Mouse (Mus musculus) c-Kit-negative CD71-positive TER-119-positive erythroid progenitor cells, embryonic 14.5 days (primary cell): ENCODE measurements around the gene Ndufaf1.
"Not testable (repeated sequence)": the region's sequence is repeated elsewhere in the genome, so short reads cannot be mapped to it uniquely, and the experiment has no call there.

ENCODE experiments used
- DNase-seq: peaks from one replicate; pipeline ENCODE4 v3.0.0-alpha.2; 2013; ENCODE audit warnings: low read depth, low spot score

Gene Ndufaf1

DNA sequence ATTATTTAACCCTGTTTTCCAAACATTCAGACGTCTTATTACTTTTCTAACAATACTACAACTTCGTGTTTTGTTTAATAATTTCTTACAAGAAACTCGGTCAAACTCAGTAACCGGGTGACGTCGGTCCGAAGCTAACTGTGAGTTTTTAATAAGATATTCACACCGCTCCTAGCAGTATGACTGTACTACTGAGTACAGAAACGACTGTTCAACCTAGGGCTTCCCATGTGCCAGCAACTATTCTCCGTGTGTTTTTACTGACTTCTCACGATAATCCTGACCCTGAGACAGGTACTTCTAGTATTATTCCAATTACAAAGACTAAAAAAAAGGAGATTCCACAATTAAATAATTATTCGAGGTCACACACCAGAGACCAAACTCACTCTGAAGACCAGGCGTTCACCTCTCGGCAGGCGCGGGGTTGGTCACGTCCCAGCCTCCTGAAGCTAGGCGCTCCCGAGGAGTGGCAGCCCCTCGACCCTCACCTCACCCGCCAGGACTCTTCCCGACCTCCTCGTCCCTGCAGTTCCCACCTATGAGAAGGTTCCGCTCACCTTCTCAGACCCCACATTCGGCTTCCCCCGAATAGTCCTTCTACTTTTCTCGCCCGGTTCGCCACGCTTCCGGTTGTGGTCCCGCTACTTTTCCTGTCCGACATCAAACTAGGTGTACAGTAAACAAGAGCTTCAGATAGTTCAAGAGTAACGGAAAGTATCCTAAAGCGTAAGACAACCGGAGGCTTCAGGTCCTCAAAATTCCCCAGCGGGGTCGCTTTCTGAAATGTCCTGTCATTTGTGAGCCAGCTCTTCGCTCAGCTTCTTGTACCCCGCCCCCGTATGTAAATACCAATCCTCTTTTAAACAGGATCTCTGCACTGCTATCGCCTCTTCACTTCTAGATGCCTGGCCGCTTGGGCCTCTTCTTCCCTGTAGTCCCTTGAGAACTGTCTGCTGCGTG is at the start of gene Ndufaf1:
TSS of gene Ndufaf1 (minus strand) at position 608 of the 963 bp plus-strand sequence.
- peak; percentile 65 for DNase-seq

GRCm38 (mm10) chr2:119710011-119710410 is 47.4 kb upstream of the Ndufaf1 start:
- no peak for DNase-seq

- DNase-seq = no peak
Observed at GRCm38 (mm10) chr2:119707676-119708075, 45.0 kb upstream of the Ndufaf1 start.

- no peak for DNase-seq
Observed at GRCm38 (mm10) chr2:119703171-119703570, 40.5 kb upstream of the Ndufaf1 start.

- no peak for DNase-seq
Observed at GRCm38 (mm10) chr2:119699962-119700361, 37.3 kb upstream of the Ndufaf1 start.

DNA sequence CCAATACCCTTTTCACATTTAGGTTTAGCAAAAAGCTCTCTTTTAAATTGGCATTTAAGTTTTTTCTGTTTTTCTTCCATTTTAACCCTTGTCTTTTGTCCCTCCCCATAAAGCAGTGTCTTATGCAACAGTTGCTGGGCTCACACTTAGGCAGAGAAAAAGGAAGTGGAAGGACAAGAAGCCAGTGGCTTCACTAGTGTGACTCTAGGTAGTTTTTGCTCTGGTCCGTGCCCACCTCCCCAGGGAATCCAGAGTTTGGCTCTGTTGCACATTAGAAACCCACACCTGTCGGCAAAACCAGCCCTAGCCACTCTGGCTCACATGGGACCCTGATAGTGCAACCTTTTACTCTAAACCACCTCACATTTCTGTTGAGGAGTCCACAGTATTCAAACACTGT is 35.8 kb upstream of the Ndufaf1 start:
- no peak for DNase-seq

DNA sequence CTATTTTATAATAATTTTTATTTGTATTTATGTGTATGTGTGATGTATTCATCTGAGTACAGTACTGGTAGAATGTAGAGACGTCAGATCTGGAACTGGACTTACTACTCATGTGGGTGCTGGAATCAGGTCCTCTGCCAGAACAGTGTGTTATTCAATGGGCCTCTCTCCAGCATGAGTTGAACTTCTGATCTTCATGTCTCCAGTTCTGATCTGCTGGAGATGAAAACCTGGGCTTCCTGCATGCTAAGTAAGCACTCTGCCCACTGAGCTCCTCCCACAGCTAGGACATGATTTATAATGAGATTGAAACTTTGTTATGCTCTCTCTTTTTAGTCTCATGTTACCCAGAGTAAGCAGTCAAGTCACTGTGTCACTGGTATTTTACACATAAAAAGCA is 33.5 kb upstream of the Ndufaf1 start:
- no peak for DNase-seq

- no peak for DNase-seq
Observed at GRCm38 (mm10) chr2:119694826-119695225, 32.2 kb upstream of the Ndufaf1 start.

- DNase-seq = no peak
Observed at GRCm38 (mm10) chr2:119692003-119692701, 29.5 kb upstream of the Ndufaf1 start.

- no peak for DNase-seq
Observed at GRCm38 (mm10) chr2:119683706-119684105, 21.1 kb upstream of the Ndufaf1 start.

- no peak for DNase-seq
Observed at GRCm38 (mm10) chr2:119675831-119676230, 13.2 kb upstream of the Ndufaf1 start.

DNA sequence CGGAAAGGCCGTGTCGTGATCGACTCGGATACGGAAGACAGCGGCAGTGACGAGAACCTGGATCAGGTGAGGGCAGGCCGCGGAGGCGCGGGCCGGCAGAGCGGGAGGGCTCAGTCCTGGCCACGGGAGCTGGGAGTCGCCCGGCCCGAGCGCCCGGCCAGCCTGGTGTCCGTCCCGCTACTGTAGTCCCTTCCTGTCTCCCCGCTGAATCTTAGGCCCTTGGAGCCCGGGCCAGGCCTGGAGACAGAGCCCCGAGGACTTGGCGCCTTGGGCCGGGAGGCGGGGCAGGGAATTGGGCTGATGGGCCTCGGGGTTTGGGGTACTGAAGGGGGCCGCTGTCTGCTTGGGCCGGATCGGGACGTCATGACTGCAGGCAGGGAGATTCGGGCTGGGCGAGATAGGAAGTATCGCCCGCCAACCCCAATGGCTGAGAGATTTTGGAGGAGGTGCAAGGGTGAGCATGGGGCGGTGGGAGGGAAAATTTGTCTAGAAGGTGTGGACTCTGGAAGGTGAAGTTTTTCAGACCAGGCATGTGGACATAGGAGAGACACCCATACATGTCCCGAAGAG is 12.7 kb upstream of the Ndufaf1 start:
- no peak for DNase-seq

DNA sequence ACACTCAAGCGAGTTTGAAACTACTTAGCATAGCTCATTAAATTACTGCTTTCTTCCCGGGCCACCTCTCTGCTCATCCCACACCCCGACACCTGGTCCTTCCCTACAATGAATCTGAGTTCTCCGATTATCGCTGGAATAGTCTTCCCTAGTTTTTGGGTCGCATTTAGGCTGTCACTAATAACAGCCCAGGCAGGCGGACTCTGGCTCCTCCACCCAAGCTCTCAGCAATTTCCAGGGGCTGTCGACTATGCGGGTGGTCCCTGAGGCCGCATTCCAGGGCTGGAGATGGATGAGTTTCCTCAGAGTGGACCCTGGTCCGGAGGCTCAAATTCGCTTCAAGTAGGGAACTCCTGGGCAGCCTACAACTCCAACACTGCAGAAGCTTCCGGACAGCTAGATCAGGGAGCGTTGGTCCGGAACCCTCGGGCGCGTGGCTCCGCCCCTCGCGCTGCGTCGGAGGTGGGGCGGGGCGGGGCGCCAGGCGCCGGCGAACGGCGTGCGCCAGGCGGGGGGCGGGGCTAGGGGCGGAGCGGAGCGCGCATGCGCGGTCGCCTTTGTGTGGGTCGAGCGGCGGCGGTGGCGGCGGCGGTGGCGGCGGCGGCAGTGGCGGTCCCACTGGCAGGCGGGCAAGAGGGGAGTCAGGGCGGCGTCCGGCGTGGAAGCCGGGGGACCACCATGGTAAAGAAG is 12.0 kb upstream of the Ndufaf1 start, which contains the start of gene Rtf1:
TSS of gene Rtf1 (plus strand) at position 544 of the 690 bp plus-strand sequence.
- DNase-seq = peak; percentile 86

DNA sequence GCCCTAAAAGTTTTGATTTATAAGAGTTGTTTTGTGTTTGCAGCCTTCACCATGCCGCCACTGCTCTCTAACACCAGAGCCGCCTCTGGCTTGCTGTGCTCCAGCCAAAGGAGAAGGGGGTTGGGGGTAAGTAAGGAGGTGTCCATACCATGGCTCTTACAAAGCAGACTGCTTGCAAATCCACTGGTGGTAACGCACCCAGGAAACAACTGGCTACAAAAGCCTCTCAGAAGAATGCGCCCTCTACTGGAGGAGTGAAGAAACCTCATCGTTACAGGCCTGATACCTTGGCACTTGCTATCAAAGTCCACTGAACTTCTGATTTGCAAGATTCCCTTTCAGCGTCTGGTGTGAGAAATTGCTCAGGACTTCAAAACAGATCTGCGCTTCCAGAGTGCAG is 6.4 kb upstream of the Ndufaf1 start:
- no peak for DNase-seq

- DNase-seq = not testable (repeated sequence)
Observed at GRCm38 (mm10) chr2:119665744-119666143, 3.1 kb upstream of the Ndufaf1 start.

GRCm38 (mm10) chr2:119644254-119644653 is 18.4 kb downstream of the Ndufaf1 start:
- DNase-seq = no peak

- no peak for DNase-seq
Observed at GRCm38 (mm10) chr2:119641214-119641912, 21.3 kb downstream of the Ndufaf1 start.

DNA sequence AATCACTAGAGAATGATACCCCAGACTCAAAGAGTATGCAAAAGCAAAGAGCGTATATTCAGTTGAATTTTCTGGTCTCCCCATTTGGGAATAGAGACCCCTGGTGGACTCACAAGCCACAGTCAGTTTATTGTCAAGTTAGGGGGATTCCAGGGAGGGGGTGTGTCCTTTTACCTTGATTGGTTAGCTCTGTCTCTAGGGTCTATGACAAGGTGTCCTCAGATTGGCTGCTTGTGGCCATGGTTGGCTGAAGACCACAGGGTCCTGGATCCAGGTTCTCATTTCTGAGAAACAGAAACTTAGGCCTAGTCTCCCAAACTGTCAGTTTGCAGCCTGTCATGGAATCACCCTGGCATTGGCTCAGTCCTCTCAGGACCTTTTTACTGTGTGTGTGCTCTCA is 25.8 kb downstream of the Ndufaf1 start:
- no peak for DNase-seq

DNA sequence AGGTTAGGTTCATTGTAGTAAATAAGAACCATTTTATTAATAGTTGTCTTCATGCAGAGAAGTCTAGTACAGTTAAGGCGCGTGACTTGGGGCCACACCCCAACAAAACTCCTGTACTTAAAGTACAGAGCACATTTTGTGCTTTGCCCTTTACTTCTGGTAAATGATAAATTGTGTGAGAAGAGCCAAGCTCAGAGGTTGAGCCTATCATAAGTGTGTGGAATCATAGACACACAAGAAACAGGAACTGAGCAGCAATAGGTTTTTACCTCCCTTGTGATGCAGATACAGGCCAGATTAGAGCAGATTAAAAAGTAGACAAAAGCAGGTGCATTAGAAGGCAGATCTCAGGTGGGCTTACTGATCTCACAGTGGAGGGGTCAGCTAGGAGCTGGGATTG is 41.3 kb downstream of the Ndufaf1 start:
- no peak for DNase-seq

GRCm38 (mm10) chr2:119619002-119619401 is 43.6 kb downstream of the Ndufaf1 start:
- not testable (repeated sequence) for DNase-seq
